Mouse (Mus musculus): ENCODE data around the gene Gm20388.
A peak's percentile ranks its signal among the peaks of the same experiment; 100 is the strongest.

The Gm20388 gene

DNA sequence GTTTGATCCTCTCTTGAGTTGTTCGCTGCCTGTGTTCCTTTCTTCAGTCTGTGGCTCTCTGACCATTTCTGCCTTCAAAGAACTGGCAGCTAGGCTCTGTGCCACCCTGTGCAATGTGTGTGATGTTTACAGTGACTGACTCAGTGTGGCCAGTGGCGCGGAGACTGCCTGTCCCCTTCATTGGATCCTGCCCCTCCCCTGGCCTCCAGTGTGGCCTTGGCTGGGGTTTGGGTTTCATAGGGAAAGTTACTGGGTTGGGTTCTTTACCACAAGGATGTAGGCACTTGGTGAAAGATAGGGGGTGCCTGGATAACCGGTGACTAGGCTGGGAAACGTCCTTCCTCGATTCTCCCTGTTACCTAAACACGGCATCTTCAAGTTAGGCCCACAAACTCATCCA lies 3774.2 kb downstream of the Gm20388 start:
- no peak for DNase-seq (ENCODE audit: inconsistent ontology term)

GRCm38 (mm10) chr8:123685477-123685876 lies 3774.8 kb downstream of the Gm20388 start:
- no peak for DNase-seq (ENCODE audit: inconsistent ontology term)

GRCm38 (mm10) chr8:123687826-123688225 lies 3777.2 kb downstream of the Gm20388 start:
- DNase-seq (ENCODE audit: inconsistent ontology term) = no peak

DNA sequence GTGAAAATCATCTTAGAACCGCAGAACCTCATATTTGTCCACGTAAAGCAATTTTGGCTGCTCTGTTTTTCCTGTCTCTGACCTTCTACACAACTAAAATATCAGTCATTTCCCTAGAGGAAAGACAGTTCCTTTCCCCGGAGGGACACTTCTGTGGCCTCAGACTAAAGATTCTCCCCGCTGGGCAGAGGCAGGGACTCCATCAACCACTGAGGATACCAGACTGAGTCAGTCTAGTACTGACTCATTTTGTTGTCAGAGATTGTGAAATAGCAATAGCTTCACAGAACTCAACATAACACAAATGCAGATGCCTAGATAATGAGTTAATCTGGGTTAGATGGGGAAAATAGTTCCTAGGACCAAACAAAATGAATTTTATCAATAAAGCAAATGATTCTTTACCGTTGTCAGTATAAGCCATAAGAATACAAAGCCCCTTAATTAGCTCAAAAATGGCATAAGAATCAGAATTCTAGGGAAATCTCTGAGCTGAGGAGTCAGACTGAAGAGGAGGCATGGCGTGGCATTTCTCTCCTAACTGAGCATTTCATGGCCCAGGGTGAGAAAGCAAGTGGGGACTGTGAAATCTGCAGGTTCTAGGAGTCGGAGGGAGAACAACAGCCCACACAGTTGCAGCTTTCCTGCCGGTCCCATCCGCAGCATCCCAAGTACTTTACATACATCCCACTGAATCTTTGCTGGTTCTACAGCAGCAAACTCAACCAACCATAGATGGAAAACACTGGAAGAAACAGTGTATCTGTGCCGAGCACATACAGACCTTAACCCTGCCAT lies 3781.7 kb downstream of the Gm20388 start:
- peak; percentile 75 for DNase-seq (ENCODE audit: inconsistent ontology term)

DNA sequence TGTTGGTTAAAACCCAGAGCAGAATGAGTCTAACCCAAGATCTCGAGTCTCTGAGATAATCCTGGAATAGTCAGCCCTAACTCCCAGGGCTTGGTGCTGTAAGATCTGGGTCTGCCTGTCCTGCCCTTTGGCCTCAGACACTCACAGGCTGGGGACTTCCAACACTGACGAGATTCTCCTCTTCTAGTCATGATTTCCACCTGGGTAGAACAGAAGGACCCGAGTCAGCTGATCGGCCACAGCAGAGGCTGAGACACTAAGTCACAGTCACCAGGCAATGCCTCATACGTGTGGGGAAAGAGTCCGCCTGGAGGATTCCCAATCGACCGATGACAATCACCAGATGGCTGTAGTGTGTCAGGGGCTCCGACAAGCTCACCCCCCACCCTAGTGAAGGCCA lies 3785.5 kb downstream of the Gm20388 start:
- DNase-seq (ENCODE audit: inconsistent ontology term) = no peak

DNA sequence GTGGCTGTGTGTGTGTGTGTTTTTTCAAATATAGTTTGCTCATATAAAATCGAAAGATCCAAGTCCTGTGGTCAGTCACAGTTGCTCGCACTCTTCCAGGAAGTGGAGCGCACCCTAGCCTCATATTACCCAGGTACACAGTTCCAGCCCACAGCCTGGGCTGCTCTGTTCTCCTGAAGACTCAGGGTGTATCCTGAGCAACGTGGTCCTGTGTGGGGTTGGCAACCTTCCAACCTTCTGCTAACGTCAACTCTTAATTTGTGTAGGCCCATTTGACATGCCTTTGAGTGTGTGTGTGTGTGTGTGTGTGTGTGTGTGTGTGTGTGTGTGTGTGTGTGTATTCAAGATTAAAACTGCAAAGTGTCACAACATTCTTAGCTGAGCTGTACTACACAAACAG lies 3786.7 kb downstream of the Gm20388 start:
- DNase-seq (ENCODE audit: inconsistent ontology term) = no peak

DNA sequence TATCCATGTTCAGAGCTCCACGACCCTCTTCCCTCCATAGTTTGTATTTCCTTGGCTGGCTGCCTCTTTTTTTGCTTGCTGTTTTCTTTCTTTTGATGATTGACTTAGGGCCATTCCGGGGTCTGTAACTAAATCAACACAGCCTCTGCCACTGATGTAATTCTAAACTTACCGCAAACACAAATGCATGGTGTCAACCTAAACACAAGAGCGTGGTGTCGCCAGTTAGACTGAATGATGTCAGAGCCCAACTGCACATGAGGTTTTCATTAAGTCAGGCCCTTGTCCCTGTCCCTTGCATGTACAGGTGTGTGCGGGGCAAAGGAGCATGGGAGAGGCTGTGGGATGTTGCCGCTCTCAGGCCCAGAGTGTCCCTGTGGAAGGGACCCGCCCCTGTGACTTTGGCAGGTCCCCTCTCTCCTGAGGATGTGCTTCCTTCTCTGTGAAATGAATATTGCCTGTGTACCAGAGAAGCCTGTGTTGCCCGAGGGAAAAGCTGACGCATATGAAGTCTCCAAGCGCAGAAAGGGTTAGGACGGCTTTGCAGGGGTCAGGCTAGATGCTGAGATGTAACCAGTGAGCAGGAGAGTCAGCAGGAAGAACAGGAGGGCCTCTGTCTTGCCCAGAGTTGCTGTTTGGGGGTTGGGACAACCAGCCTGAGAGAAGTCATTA lies 3789.9 kb downstream of the Gm20388 start:
- DNase-seq (ENCODE audit: inconsistent ontology term) = no peak

DNA sequence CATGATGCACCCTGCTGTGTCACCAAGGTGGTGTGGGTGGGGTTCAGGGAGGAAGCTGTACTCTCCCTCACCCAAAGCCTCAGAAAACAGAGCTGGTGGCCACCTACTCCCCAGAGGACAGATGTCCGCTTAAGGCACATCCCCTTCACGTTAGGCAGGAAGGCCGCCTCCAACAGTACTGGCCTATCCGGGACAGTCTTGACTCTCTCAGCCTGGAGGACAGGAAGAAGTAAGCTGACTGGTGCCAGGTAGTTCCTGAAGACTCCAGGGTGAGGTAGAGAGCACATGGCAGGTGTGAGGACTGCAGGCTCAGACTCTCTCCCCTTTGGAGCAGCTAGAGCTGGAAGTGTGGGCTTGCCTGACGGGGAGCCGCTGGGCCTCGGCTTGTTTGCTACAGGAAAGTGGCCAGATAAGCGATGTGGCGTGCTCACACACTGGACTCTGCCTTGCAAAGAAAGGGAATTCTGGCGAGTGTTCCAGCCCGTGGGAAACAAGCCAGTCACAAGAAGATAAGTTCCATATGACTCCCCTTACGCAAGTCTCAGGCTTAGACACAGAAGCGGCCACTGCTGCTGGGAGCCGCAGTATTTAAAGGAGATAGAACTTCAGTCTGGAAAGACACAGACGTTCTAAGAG lies 3791.4 kb downstream of the Gm20388 start:
- no peak for DNase-seq (ENCODE audit: inconsistent ontology term)

DNA sequence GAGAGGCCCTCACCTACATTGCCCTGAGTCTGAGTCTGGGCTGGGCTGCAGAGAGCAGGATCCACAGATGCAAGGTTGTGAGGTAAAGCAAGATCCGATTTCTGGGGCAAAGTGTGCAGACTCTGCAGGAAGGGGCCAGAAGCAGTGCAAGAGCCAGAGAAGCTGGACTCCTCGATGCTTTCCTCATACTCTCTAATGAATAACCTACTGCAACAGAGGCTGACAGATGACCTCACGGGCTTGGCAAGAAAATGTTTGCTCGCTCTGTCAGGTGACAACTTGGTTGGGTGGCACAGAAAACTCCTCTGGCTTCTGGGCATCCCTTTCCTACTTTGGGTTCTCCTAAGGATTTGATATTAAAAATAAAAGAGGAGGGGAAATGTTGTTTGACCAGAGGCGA lies 3794.7 kb downstream of the Gm20388 start:
- DNase-seq (ENCODE audit: inconsistent ontology term) = no peak

DNA sequence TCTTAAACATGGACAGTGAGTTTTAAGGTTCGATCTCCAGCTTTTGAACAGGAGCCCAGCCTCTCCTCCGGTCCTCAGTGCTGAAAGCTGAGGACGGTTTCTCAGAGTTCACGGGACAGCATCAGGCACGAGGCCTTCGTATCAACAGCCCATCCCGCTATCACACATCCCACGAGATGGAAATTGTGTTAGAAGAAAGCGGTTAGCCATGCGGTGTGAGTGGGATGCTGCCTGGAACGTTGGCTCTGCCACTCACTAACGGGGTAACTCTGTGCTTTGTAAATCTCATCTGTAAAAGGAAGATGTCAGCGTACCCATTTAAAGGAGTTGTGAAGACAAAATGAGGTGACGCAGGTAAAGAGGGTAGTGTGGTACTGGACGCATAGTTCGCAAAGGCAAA lies 3796.5 kb downstream of the Gm20388 start:
- no peak for DNase-seq (ENCODE audit: inconsistent ontology term)

DNA sequence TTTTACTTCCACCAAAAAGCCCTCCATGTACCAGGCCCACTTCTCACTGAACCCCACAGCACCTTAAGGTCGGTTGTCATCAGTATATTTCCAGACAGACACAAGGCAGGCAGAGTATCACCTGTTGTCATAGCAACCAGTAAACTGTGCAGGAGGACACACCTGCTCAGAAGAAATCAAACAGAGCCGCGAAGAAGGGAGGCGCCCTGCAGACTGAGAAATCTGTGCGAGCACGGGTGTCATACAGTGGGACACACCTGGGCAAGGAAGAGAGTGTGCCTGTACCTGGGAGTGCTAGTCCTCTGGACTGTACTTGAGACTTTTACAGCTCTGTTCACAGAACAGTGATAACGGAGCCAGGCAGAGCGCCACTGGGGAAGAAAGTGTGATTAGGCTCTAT lies 3798.1 kb downstream of the Gm20388 start:
- DNase-seq (ENCODE audit: inconsistent ontology term) = no peak

DNA sequence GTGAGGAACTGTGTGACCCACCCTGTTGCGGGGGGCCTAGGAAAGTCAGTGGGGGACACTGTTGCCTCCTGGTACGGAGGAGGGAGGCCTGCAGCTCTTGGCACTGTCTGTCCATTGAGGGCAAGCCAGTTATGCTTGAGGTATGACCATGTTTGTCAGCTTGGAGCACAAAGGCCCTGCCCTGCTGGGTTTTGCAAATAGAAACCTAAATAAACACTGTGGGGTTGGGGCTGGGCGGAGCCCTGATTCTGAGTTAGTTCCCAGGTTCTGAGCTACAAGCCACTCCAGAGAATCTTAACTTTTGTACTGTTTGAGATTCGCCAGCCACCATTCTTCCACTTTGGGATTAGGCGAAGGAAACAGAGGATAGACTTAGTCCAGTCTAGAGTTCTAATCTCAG lies 3799.7 kb downstream of the Gm20388 start:
- DNase-seq (ENCODE audit: inconsistent ontology term) = no peak

GRCm38 (mm10) chr8:123714451-123714850 lies 3803.8 kb downstream of the Gm20388 start:
- no peak for DNase-seq (ENCODE audit: inconsistent ontology term)

- peak; percentile 57 for DNase-seq (ENCODE audit: inconsistent ontology term)
Measured at GRCm38 (mm10) chr8:123715916-123716592, 3805.4 kb downstream of the Gm20388 start.

GRCm38 (mm10) chr8:123717104-123717503 lies 3806.5 kb downstream of the Gm20388 start:
- no peak for DNase-seq (ENCODE audit: inconsistent ontology term)

GRCm38 (mm10) chr8:123717516-123718490 lies 3807.2 kb downstream of the Gm20388 start:
- DNase-seq (ENCODE audit: inconsistent ontology term) = peak; percentile 94

DNA sequence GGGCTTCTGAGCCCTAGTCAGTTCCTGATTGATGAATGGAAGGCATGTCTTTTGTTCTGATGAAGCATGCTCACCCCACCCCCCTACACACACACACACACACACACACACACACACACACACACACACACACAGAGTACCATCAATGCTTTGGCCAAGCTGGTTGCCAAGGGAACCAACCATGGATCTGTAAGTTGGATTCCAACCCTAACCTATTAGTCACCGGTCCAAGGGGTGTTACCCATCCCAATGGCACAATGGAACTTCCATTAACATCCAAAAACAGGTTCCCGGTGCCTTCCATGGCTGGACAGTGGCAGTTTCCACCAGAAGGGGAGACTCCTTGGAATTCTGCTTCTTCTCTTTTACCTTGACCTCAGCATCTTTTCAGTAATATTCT lies 3808.1 kb downstream of the Gm20388 start:
- peak; percentile 32 for DNase-seq (ENCODE audit: inconsistent ontology term)

DNA sequence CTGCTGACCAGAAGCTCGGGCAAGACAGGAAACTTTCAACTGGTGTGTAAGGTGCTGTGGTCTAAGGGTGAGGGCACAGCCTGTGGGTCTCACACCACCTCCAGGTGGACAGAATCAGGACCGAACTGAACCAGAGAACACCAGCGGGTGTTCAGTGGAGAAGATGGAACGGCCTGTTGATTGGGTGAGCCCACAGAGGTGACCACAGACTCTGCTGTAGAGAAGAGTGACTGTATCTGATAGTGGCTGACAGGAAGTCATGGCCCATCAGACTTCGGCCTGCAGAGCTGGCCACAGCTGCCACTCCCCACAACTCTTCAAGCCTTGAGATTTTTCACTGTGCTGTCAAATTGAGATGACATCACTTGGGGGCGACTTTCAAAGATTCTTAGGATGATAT lies 3808.6 kb downstream of the Gm20388 start:
- DNase-seq (ENCODE audit: inconsistent ontology term) = no peak

- no peak for DNase-seq (ENCODE audit: inconsistent ontology term)
Measured at GRCm38 (mm10) chr8:123719811-123720210, 3809.2 kb downstream of the Gm20388 start.

- DNase-seq (ENCODE audit: inconsistent ontology term) = peak; percentile 46
Measured at GRCm38 (mm10) chr8:123720471-123721001, 3809.9 kb downstream of the Gm20388 start.

- no peak for DNase-seq (ENCODE audit: inconsistent ontology term)
Measured at GRCm38 (mm10) chr8:123722245-123722644, 3811.6 kb downstream of the Gm20388 start.

Measured in Muller cell, postnatal 12 days (primary cell).